Mouse (Mus musculus) heart, embryonic 16.5 days (tissue): ENCODE results near the gene Lad1. TPM values are rescaled to one million over a fixed set of nuclear protein-coding genes. Genes with fewer than 3 reads are reported as not detected.

ENCODE experiments used
- ATAC-seq: fragments of 200-750 bp; cut with Nextera tagmentation; replicated peaks from 2 replicates; pipeline ENCODE4 v1.8.0; 2017; ENCODE audit warnings: moderate number of reproducible peaks; ENCODE audit not compliant: insufficient read depth, low FRiP score; ENCODE audit errors: extremely low read depth
- H3K27ac ChIP-seq: fragments of 300-500 bp; sonication (generic); 2 replicates; pipeline ENCODE4 v1.5.1; 2014; ENCODE audit warnings: mild to moderate bottlenecking, low read length, control low read depth, moderate library complexity
- H3K27me3 ChIP-seq: fragments of 300-500 bp; sonication (generic); 2 replicates; pipeline ENCODE4 v1.6.1; 2014; ENCODE audit warnings: low read length, mixed read lengths; ENCODE audit not compliant: control insufficient read depth, insufficient read depth
- H3K36me3 ChIP-seq: fragments of 300-500 bp; sonication (generic); 2 replicates; pipeline ENCODE4 v1.6.1; 2014; ENCODE audit not compliant: control insufficient read depth, insufficient read depth
- H3K4me1 ChIP-seq: fragments of 300-500 bp; sonication (generic); 2 replicates; pipeline ENCODE4 v1.6.1; 2014; ENCODE audit warnings: low read length, mixed read lengths; ENCODE audit not compliant: control insufficient read depth, insufficient read depth
- H3K4me2 ChIP-seq: fragments of 300-500 bp; sonication (generic); 2 replicates; pipeline ENCODE4 v1.6.1; 2014; ENCODE audit warnings: low read depth, mild to moderate bottlenecking, control low read depth, low read length
- H3K4me3 ChIP-seq: fragments of 300-500 bp; sonication (generic); 2 replicates; pipeline ENCODE4 v1.5.1; 2014; ENCODE audit warnings: mild to moderate bottlenecking, control low read depth, low read length
- H3K9ac ChIP-seq: fragments of 300-500 bp; sonication (generic); 2 replicates; pipeline ENCODE4 v1.6.1; 2014; ENCODE audit warnings: low read length, control low read depth
- H3K9me3 ChIP-seq: fragments of 300-500 bp; sonication (generic); replicated peaks from 2 replicates; pipeline ENCODE4 v1.6.1; 2016; ENCODE audit warnings: low read length; ENCODE audit not compliant: control insufficient read depth
- WGBS: fragments of 180-500 bp; shearing (Covaris S2); extraction: QIAGEN DNeasy Blood & Tissue Kit; methylation state at CpG from one replicate; pipeline ENCODE4 v1.1.7; 2014; 5-methylcytosine and 5-hydroxymethylcytosine counted together
- polyA plus RNA-seq: library from polyadenylated mRNA; unstranded; fragments of >200 nt; fragmentation: Nextera tagmentation; extraction: Ambion mirVana; gene quantifications from 2 replicates; pipeline ENCODE4 v1.2.1, GENCODE M21; 2015

The Lad1 gene
- polyA plus RNA-seq, 1 experiment from 2014 or later: 5.9 TPM

DNA sequence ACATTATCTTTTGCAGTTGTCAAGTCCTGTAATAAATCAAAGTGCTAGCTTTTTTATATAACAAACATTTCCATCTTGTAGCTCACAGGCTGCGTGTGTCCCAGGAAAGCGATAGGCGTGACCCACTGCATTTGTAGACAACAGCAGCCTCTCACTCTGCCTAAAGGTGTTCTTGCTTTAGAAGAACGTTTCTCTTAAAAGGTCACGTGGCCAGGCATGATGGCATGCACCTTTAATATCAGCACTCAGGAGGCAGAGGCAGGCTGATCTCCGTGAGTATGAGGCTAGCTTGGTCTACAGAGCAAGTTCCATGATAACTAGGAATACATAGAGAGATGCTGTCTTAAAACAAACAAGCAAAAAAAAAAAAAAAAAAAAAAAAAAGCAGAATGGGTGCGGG, 40.1 kb downstream of the Lad1 start:
- Histone ChIP-seq H3K4me2 (no peak overlapping the region), H3K27me3 (no peaks in the 10 kb centered on the region), H3K4me3 (no peak overlapping the region), H3K27ac (no peak overlapping the region), H3K4me1 (peaks cover 24% of the 10 kb centered on the region), H3K36me3 (no peaks in the 10 kb centered on the region), H3K9ac (no peak overlapping the region), H3K9me3 (no peaks in the 10 kb centered on the region)
- 86% methylated on average over 7 of the region's 7 CpGs for WGBS
- ATAC-seq: no peak

- H3K4me1 ChIP-seq: peaks cover 24% of the 10 kb centered on the region
- ATAC-seq: no peak
- WGBS: 77% methylated on average over 5 of the region's 5 CpGs
- no peak overlapping the region for H3K4me2 ChIP-seq
- no peak overlapping the region for H3K4me3 ChIP-seq
- no peak overlapping the region for H3K9ac ChIP-seq
- no peaks in the 10 kb centered on the region for H3K9me3 ChIP-seq
- no peak overlapping the region for H3K27ac ChIP-seq
- H3K27me3 ChIP-seq: peaks cover 3% of the 10 kb centered on the region
- no peaks in the 10 kb centered on the region for H3K36me3 ChIP-seq
These were observed 42.7 kb downstream of the Lad1 start for GRCm38 (mm10) chr1:135861091-135861490.

DNA sequence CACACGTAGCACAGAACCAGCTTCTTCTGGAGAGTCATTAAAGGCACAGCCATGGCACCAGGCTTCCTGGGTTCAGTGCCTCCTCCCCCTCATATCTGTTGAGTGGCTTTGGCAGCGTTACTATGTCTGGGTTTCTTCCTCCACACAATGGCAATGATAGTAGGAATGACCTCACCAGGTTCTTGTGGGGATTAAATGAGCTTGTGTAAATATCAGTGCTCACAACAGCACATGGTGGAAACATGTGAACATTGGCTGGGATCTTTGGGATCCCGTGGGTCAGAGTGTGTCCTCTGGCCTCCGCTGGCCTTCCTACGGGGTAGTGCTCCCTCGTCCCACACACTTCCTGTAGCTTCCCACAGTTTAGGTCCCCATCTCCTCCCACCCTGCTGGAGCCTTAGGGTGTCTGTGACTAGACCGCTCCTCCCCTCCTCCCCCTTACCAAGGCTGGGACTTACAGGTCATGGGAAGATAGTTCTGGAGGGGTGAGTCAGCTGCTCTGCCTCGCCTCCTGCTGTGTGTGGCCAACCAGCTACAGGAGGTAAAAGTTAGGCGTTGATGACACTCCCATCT, 43.7 kb downstream of the Lad1 start:
- no peaks in the 10 kb centered on the region for H3K36me3 ChIP-seq
- no peaks in the 10 kb centered on the region for H3K9me3 ChIP-seq
- peaks cover 9% of the 10 kb centered on the region for H3K27me3 ChIP-seq
- no peak overlapping the region for H3K9ac ChIP-seq
- peak overlapping the region; percentile 4; the same call in 1 of the 2 replicates for H3K4me2 ChIP-seq
- H3K27ac ChIP-seq: peak overlapping the region; percentile 81
- H3K4me1 ChIP-seq: peaks cover 24% of the 10 kb centered on the region
- 25% methylated on average over 9 of the region's 9 CpGs for WGBS
- ATAC-seq: peak; percentile 74
- H3K4me3 ChIP-seq: no peak overlapping the region

GRCm38 (mm10) chr1:135862561-135862960, 44.2 kb downstream of the Lad1 start:
- peaks cover 9% of the 10 kb centered on the region for H3K27me3 ChIP-seq
- 63% methylated on average over 5 of the region's 5 CpGs for WGBS
- H3K9me3 ChIP-seq: no peaks in the 10 kb centered on the region
- no peak overlapping the region; the same call in 1 of the 2 replicates for H3K4me2 ChIP-seq
- no peak overlapping the region for H3K9ac ChIP-seq
- peaks cover 24% of the 10 kb centered on the region for H3K4me1 ChIP-seq
- H3K4me3 ChIP-seq: no peak overlapping the region
- ATAC-seq: no peak
- no peaks in the 10 kb centered on the region for H3K36me3 ChIP-seq
- H3K27ac ChIP-seq: peak overlapping the region; percentile 81

GRCm38 (mm10) chr1:135863786-135864335, 45.5 kb downstream of the Lad1 start:
- Histone ChIP-seq H3K4me1 (peaks cover 24% of the 10 kb centered on the region), H3K27me3 (peaks cover 9% of the 10 kb centered on the region), H3K27ac (no peak overlapping the region), H3K36me3 (no peaks in the 10 kb centered on the region), H3K4me3 (no peak overlapping the region), H3K9me3 (no peaks in the 10 kb centered on the region), H3K9ac (no peak overlapping the region), H3K4me2 (no peak overlapping the region)
- 66% methylated on average over 9 of the region's 9 CpGs for WGBS
- ATAC-seq: no peak

GRCm38 (mm10) chr1:135864830-135865229, 46.4 kb downstream of the Lad1 start:
- H3K4me1 ChIP-seq: peaks cover 24% of the 10 kb centered on the region
- 78% methylated on average over 6 of the region's 6 CpGs for WGBS
- H3K4me2 ChIP-seq: no peak overlapping the region
- no peaks in the 10 kb centered on the region for H3K9me3 ChIP-seq
- H3K36me3 ChIP-seq: no peaks in the 10 kb centered on the region
- H3K27me3 ChIP-seq: peaks cover 9% of the 10 kb centered on the region
- no peak overlapping the region for H3K27ac ChIP-seq
- H3K9ac ChIP-seq: no peak overlapping the region
- ATAC-seq: no peak
- no peak overlapping the region for H3K4me3 ChIP-seq

DNA sequence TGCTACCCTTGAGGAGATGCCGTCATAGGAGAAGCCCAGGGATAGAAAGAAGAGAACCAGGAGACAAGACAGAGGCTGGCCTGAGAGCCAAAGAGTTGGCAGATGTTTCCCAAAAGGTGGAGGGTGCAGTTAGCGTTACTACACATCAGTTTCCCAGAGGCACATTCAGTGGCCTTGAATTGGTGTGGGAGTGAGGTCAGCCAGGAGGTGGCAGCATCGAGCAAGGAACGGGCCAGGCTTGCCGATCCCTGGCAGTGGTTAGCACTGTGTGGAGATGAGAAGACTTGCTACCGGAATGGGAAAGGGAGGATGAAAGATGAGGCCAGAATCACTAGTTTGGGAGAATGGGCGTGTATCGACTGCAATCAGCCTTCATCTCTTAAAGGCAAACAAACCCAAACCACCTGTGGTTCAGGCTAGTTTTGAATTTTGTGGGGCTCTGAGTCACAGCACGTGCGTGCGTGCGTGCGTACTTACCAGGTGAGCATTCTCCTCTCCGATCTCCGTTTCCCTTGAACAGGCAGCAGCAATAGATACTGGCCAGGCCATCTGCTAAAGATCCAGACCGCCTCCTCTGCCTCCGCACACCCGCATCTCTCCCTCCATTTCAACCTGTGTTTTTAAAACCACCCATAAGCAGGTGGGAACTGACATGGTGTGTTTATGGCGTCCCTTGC, 47.3 kb downstream of the Lad1 start:
- Histone ChIP-seq H3K9ac (no peak overlapping the region), H3K4me1 (peaks cover 24% of the 10 kb centered on the region), H3K27ac (no peak overlapping the region), H3K4me2 (no peak overlapping the region), H3K36me3 (no peaks in the 10 kb centered on the region), H3K4me3 (no peak overlapping the region), H3K27me3 (peaks cover 9% of the 10 kb centered on the region), H3K9me3 (no peaks in the 10 kb centered on the region)
- WGBS: 48% methylated on average over 19 of the region's 19 CpGs
- 0 out of 2 replicates have a peak, but pooled peaks have one; percentile 24 for ATAC-seq

DNA sequence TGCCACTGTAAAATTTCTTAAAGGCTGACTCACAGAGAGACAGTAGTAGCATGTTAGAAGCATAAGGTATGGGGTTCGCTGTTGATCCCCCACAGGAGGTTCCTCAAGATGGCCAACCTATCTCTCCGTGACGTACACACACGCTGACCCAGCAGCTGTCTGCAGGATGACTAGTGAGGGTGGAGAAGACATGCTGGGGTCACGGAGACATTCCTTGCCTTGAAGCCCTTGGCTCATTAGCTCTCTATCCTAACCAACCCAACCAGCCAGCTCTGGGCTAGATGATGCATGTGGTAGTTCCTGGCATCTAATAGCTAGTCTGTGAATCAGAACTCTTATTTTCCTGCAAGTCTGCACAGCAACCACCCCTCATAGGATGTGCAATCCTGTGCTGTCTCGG, 50.2 kb downstream of the Lad1 start:
- Histone ChIP-seq H3K36me3 (no peaks in the 10 kb centered on the region), H3K4me1 (no peaks in the 10 kb centered on the region), H3K27ac (no peak overlapping the region), H3K9me3 (no peaks in the 10 kb centered on the region), H3K9ac (no peak overlapping the region), H3K4me3 (no peak overlapping the region), H3K27me3 (peaks cover 9% of the 10 kb centered on the region), H3K4me2 (no peak overlapping the region)
- WGBS: 86% methylated on average over 6 of the region's 6 CpGs
- no peak for ATAC-seq

DNA sequence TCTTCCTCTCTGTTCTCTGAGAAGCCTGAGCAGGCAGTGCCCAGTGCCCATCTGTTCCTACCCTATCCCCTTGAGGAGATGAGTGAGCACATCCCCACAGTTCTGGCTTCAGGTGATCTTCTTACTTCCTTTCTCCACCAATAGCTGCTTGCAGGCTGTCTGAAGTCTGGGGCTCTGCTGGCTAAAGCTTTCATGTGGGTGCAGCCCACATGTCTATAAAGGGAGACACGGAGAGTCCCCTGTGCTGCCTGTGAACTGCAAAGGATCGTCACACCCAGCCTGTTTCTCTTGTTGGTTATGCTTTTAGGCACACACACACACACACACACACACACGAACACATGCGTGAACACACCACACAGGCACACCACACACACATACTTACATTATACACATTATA, 54.6 kb downstream of the Lad1 start:
- Histone ChIP-seq H3K4me1 (no peaks in the 10 kb centered on the region), H3K9ac (no peak overlapping the region), H3K4me3 (no peak overlapping the region), H3K27ac (no peak overlapping the region), H3K9me3 (no peaks in the 10 kb centered on the region), H3K4me2 (no peak overlapping the region), H3K27me3 (no peaks in the 10 kb centered on the region; the same call in 1 of the 2 replicates), H3K36me3 (no peaks in the 10 kb centered on the region)
- no peak for ATAC-seq
- 75% methylated on average over 4 of the region's 4 CpGs for WGBS
